Mouse (Mus musculus) bone marrow, adult 2 months (tissue): Measurements from ENCODE around the gene Klhdc7a.

Source experiments
- CTCF ChIP-seq: fragments of 200-500 bp; IDR thresholded peaks from 2 replicates; pipeline ENCODE4 v1.5.1; 2011; ENCODE audit warnings: low read length, control low read depth; ENCODE audit not compliant: control insufficient read depth, insufficient read depth
- POLR2A ChIP-seq: fragments of 200-500 bp; IDR thresholded peaks from 2 replicates; pipeline ENCODE4 v1.6.1; 2011; ENCODE audit warnings: low read depth, mild to moderate bottlenecking, control low read depth, low read length, borderline replicate concordance; ENCODE audit not compliant: control insufficient read depth

GRCm38 (mm10) chr4:139966981-139967380 is 845 bp downstream of the Klhdc7a start:
- no peak for TF ChIP-seq CTCF
- TF ChIP-seq POLR2A: no peak
